Mouse (Mus musculus) forebrain, embryonic 16.5 days (tissue): ENCODE results near the gene Sart1. TPM values are rescaled to one million over a fixed set of nuclear protein-coding genes. Genes with fewer than 3 reads are reported as not detected.

Experiments
- ATAC-seq: fragments of 200-750 bp; cut with Nextera tagmentation; 2 replicates; pipeline ENCODE4 v1.8.0; 2017; ENCODE audit warnings: mild to moderate bottlenecking, moderate library complexity
- H3K27ac ChIP-seq: fragments of 300-500 bp; sonication (generic); 2 replicates; pipeline ENCODE4 v1.5.1; 2014; ENCODE audit warnings: low read length, control low read depth
- H3K27me3 ChIP-seq: fragments of 300-500 bp; sonication (generic); replicated peaks from 2 replicates; pipeline ENCODE4 v1.6.1; 2014; ENCODE audit warnings: low read length; ENCODE audit not compliant: control insufficient read depth, insufficient read depth
- H3K36me3 ChIP-seq: fragments of 300-500 bp; sonication (generic); 2 replicates; pipeline ENCODE4 v1.6.1; 2014; ENCODE audit not compliant: control insufficient read depth, insufficient read depth
- H3K4me1 ChIP-seq: fragments of 300-500 bp; sonication (generic); replicated peaks from 2 replicates; pipeline ENCODE4 v1.6.1; 2014; ENCODE audit warnings: low read length; ENCODE audit not compliant: control insufficient read depth, insufficient read depth
- H3K4me2 ChIP-seq: fragments of 300-500 bp; sonication (generic); 2 replicates; pipeline ENCODE4 v1.6.1; 2014; ENCODE audit warnings: mild to moderate bottlenecking, low read length, control low read depth
- H3K4me3 ChIP-seq: fragments of 300-500 bp; sonication (generic); replicated peaks from 2 replicates; pipeline ENCODE4 v1.5.1; 2014; ENCODE audit warnings: mild to moderate bottlenecking, low read length, control low read depth
- H3K9ac ChIP-seq: fragments of 300-500 bp; sonication (generic); replicated peaks from 2 replicates; pipeline ENCODE4 v1.6.1; 2014; ENCODE audit warnings: low read depth, low read length, control low read depth
- H3K9me3 ChIP-seq: fragments of 300-500 bp; sonication (generic); 2 replicates; pipeline ENCODE4 v1.6.1; 2016; ENCODE audit warnings: low read length; ENCODE audit not compliant: control insufficient read depth
- WGBS: fragments of 180-500 bp; shearing (Covaris S2); extraction: QIAGEN DNeasy Blood & Tissue Kit; methylation state at CpG from one replicate; pipeline ENCODE4 v1.1.7; 2014; 5-methylcytosine and 5-hydroxymethylcytosine counted together
- polyA plus RNA-seq: library from polyadenylated mRNA; unstranded; fragments of >200 nt; fragmentation: Nextera tagmentation; extraction: Ambion mirVana; gene quantifications from 2 replicates; pipeline ENCODE4 v1.2.1, GENCODE M21; 2015

Sart1 gene
- polyA plus RNA-seq, 1 experiment from 2014 or later = 75.1 TPM

- Histone ChIP-seq H3K4me1 (peaks cover 32% of the 10 kb centered on the region), H3K9ac (no peak overlapping the region), H3K4me3 (peak overlapping the region; percentile 83), H3K27ac (no peak overlapping the region), H3K4me2 (peak overlapping the region; percentile 65), H3K36me3 (no peaks in the 10 kb centered on the region), H3K9me3 (no peaks in the 10 kb centered on the region), H3K27me3 (no peaks in the 10 kb centered on the region)
- ATAC-seq = no peak
- 62% methylated on average over 12 of the region's 12 CpGs for WGBS
Measured at GRCm38 (mm10) chr19:5389647-5390046, 1.1 kb upstream of the Sart1 start.

- H3K9me3 ChIP-seq = no peaks in the 10 kb centered on the region
- peak overlapping the region; percentile 75 for H3K27ac ChIP-seq
- under 1% methylated on average over 36 of the region's 43 CpGs for WGBS
- H3K4me2 ChIP-seq = peak overlapping the region; percentile 61
- peak; percentile 24; the same call in 1 of the 2 replicates for ATAC-seq
- peak overlapping the region; percentile 79 for H3K9ac ChIP-seq
- no peaks in the 10 kb centered on the region for H3K27me3 ChIP-seq
- H3K4me1 ChIP-seq = peaks cover 32% of the 10 kb centered on the region
- peaks cover 12% of the 10 kb centered on the region for H3K36me3 ChIP-seq
- peak overlapping the region; percentile 83 for H3K4me3 ChIP-seq
Measured at GRCm38 (mm10) chr19:5388011-5388441, 477 bp downstream of the Sart1 start.

GRCm38 (mm10) chr19:5384715-5385114, 3.8 kb downstream of the Sart1 start:
- Histone ChIP-seq H3K4me3 (no peak overlapping the region), H3K27ac (no peak overlapping the region), H3K36me3 (peaks cover 40% of the 10 kb centered on the region), H3K4me1 (peaks cover 23% of the 10 kb centered on the region), H3K27me3 (no peaks in the 10 kb centered on the region), H3K9me3 (no peaks in the 10 kb centered on the region), H3K4me2 (no peak overlapping the region), H3K9ac (no peak overlapping the region)
- no peak for ATAC-seq
- WGBS = 92% methylated on average over 7 of the region's 8 CpGs

GRCm38 (mm10) chr19:5383326-5383725, 5.2 kb downstream of the Sart1 start:
- H3K4me1 ChIP-seq = peaks cover 16% of the 10 kb centered on the region
- peaks cover 53% of the 10 kb centered on the region for H3K36me3 ChIP-seq
- no peak overlapping the region for H3K27ac ChIP-seq
- ATAC-seq = no peak
- H3K4me3 ChIP-seq = no peak overlapping the region
- H3K9ac ChIP-seq = no peak overlapping the region
- no peak overlapping the region for H3K4me2 ChIP-seq
- no peaks in the 10 kb centered on the region for H3K27me3 ChIP-seq
- H3K9me3 ChIP-seq = no peaks in the 10 kb centered on the region
- WGBS = 94% methylated on average over 12 of the region's 12 CpGs

GRCm38 (mm10) chr19:5377446-5377845, 11.1 kb downstream of the Sart1 start:
- H3K27ac ChIP-seq = no peak overlapping the region
- H3K27me3 ChIP-seq = no peaks in the 10 kb centered on the region
- WGBS = 92% methylated on average over 1 of the region's 1 CpGs
- H3K4me2 ChIP-seq = no peak overlapping the region
- no peak for ATAC-seq
- H3K36me3 ChIP-seq = peaks cover 47% of the 10 kb centered on the region
- no peaks in the 10 kb centered on the region for H3K9me3 ChIP-seq
- no peak overlapping the region for H3K9ac ChIP-seq
- H3K4me3 ChIP-seq = no peak overlapping the region
- H3K4me1 ChIP-seq = no peaks in the 10 kb centered on the region

GRCm38 (mm10) chr19:5374748-5375147, 13.8 kb downstream of the Sart1 start:
- no peaks in the 10 kb centered on the region for H3K4me1 ChIP-seq
- H3K4me3 ChIP-seq = no peak overlapping the region
- ATAC-seq = no peak
- H3K36me3 ChIP-seq = peaks cover 44% of the 10 kb centered on the region
- WGBS = 85% methylated on average over 4 of the region's 4 CpGs
- H3K27ac ChIP-seq = no peak overlapping the region
- H3K27me3 ChIP-seq = no peaks in the 10 kb centered on the region
- no peak overlapping the region for H3K9ac ChIP-seq
- H3K4me2 ChIP-seq = no peak overlapping the region
- H3K9me3 ChIP-seq = no peaks in the 10 kb centered on the region

- H3K9me3 ChIP-seq = no peaks in the 10 kb centered on the region
- no peaks in the 10 kb centered on the region for H3K27me3 ChIP-seq
- 86% methylated on average over 4 of the region's 4 CpGs for WGBS
- H3K4me3 ChIP-seq = no peak overlapping the region
- H3K36me3 ChIP-seq = peaks cover 43% of the 10 kb centered on the region
- ATAC-seq = no peak
- H3K4me1 ChIP-seq = no peaks in the 10 kb centered on the region
- H3K4me2 ChIP-seq = no peak overlapping the region
- H3K9ac ChIP-seq = no peak overlapping the region
- no peak overlapping the region for H3K27ac ChIP-seq
Measured at GRCm38 (mm10) chr19:5374177-5374576, 14.3 kb downstream of the Sart1 start.

- H3K27me3 ChIP-seq = no peaks in the 10 kb centered on the region
- ATAC-seq = no peak
- no peak overlapping the region for H3K27ac ChIP-seq
- no peaks in the 10 kb centered on the region for H3K9me3 ChIP-seq
- peaks cover 36% of the 10 kb centered on the region for H3K36me3 ChIP-seq
- WGBS = 91% methylated on average over 7 of the region's 7 CpGs
- H3K4me3 ChIP-seq = no peak overlapping the region
- no peak overlapping the region for H3K9ac ChIP-seq
- no peak overlapping the region for H3K4me2 ChIP-seq
- peaks cover 10% of the 10 kb centered on the region for H3K4me1 ChIP-seq
Measured at GRCm38 (mm10) chr19:5372724-5373123, 15.8 kb downstream of the Sart1 start.

GRCm38 (mm10) chr19:5370932-5371331, 17.6 kb downstream of the Sart1 start:
- no peak overlapping the region for H3K9ac ChIP-seq
- no peaks in the 10 kb centered on the region for H3K27me3 ChIP-seq
- H3K27ac ChIP-seq = no peak overlapping the region
- no peak for ATAC-seq
- no peaks in the 10 kb centered on the region for H3K9me3 ChIP-seq
- WGBS = 86% methylated on average over 3 of the region's 3 CpGs
- no peak overlapping the region for H3K4me3 ChIP-seq
- peaks cover 15% of the 10 kb centered on the region for H3K4me1 ChIP-seq
- H3K36me3 ChIP-seq = peaks cover 33% of the 10 kb centered on the region
- H3K4me2 ChIP-seq = no peak overlapping the region

- H3K4me2 ChIP-seq = peak overlapping the region; percentile 88
- ATAC-seq = no peak
- 11% methylated on average over 11 of the region's 11 CpGs for whole genome bisulfite sequencing
- no peaks in the 10 kb centered on the region for H3K27me3 ChIP-seq
- H3K36me3 ChIP-seq = peaks cover 30% of the 10 kb centered on the region
- H3K4me1 ChIP-seq = peaks cover 22% of the 10 kb centered on the region
- peak overlapping the region; percentile 76 for H3K9ac ChIP-seq
- no peak overlapping the region for H3K27ac ChIP-seq
- peak overlapping the region; percentile 92 for H3K4me3 ChIP-seq
- H3K9me3 ChIP-seq = no peaks in the 10 kb centered on the region
Measured at GRCm38 (mm10) chr19:5367455-5367854, 21.0 kb downstream of the Sart1 start.
